Mouse (Mus musculus): ENCODE measurements at regions not wholly inside any gene's neighbourhood (a gene's known extent, or its start where the extent isn't known, plus 50 kb on each side); places are given as distances from the start of the nearest gene placed in this dataset.

GRCm38 (mm10) chr2:147247238-147247637, 53.2 kb upstream of the Nkx2-2 start:
- TF ChIP-seq POLR2A (IDR thresholded peaks at IDR 0.05; ENCODE audit: extremely low read depth, insufficient read depth, low read length): no peak
- TF ChIP-seq CTCF (IDR thresholded peaks at IDR 0.05; ENCODE audit: extremely low read depth, insufficient read depth, low read length): no peak
